Mouse (Mus musculus): ENCODE measurements around the gene Igfals. TPM values are rescaled to one million over a fixed set of nuclear protein-coding genes. Genes with fewer than 3 reads are reported as not detected.
A peak's percentile ranks its signal among the peaks of the same experiment; 100 is the strongest.

Igfals gene
- polyA plus RNA-seq, 1 experiment from 2014 or later = 0.17 TPM

DNA sequence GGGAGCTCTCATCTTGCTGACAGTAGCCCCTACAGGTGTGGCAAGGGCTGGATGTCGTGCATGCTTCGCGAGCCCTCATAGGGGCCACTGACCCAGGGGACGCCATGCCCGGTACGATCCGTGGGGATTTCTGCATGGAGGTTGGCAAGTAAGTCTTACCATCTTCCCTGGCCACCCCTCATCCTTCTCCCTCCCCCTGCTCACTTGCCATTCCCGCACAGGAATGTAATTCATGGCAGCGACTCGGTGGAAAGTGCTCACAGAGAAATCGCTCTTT is 31.1 kb downstream of the Igfals start:
- Histone ChIP-seq H3K27me3 (no peaks in the 10 kb centered on the region), H3K27ac (0 out of 2 replicates have a peak overlapping the region, but pooled peaks have one; percentile 84), H3K4me3 (peak overlapping the region; percentile 92), H3K9ac (peak overlapping the region; percentile 92), H3K4me2 (peak overlapping the region; percentile 99), H3K9me3 (replicated peaks) (no peaks in the 10 kb centered on the region), H3K36me3 (ENCODE audit: poor library complexity, severe bottlenecking) (peaks cover 68% of the 10 kb centered on the region), H3K4me1 (peaks cover 46% of the 10 kb centered on the region)
- 28% methylated on average over 11 of the region's 11 CpGs for WGBS
- no peak for ATAC-seq

DNA sequence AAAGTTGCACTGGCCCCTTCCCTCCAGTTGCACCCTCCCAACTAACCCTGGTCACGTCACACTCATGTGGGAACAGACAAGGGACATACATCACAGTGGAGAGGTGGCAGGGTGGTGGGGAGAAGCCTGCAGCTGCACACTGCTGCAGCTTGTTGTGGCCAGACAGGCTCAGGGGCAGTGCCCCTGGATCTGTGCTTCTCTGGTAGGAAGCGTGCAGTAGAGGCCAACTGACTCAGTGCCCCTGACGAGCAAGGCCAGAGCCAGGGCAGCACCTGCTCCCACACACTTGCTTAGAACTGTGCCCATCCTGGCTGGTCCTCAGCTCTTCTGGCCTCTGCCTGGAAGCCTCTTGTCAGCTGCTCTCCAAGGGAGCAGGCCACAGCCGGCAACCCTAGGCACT is 31.8 kb downstream of the Igfals start:
- H3K4me1 ChIP-seq = peaks cover 46% of the 10 kb centered on the region
- no peak for ATAC-seq
- H3K36me3 ChIP-seq (ENCODE audit: poor library complexity, severe bottlenecking) = peaks cover 68% of the 10 kb centered on the region
- H3K4me2 ChIP-seq = peak overlapping the region; percentile 99
- H3K9ac ChIP-seq = peak overlapping the region; percentile 92
- H3K27me3 ChIP-seq = no peaks in the 10 kb centered on the region
- H3K4me3 ChIP-seq = peak overlapping the region; percentile 92
- 78% methylated on average over 4 of the region's 4 CpGs for WGBS
- H3K9me3 ChIP-seq (replicated peaks) = no peaks in the 10 kb centered on the region
- no peak overlapping the region for H3K27ac ChIP-seq

DNA sequence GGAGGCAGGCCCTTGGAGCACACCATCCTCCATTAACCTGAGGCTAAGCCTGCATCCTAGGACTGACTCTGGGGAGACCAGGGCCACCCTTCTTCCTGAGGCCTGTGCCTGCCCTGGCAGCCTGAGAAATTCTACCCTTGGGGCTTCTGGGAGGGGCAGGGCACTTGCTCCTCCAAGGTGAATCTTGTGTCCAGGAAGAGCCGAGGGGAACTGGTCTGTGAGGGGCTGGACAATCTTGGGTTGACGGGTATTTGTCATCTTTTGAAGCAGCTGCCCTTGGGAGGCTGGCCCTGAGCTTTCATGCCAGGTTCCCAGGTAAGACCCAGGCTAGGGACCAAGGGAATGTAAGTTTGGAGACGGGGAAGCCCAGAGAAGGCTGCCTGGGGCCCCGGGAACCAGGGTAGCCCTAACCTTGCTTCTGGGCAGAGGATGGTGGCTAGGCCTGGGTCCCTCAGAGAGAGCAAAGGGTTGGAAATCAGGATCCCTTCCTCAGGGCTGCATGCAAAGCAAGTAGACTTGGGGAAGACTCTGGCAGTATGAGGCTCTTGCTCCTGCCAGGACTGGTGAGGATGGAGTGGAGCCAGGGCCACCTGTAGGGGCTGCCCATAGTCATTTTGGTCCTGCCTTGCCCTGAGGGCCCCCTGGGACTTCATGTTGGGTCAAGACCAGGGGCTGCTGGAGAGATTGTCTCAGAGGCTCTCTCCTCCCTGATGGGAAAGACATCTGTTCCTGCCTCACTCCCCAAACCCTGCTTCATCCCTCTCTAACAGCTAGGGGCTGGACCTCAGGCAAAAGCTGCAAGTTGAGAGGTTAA is 32.5 kb downstream of the Igfals start:
- Histone ChIP-seq H3K4me1 (peaks cover 44% of the 10 kb centered on the region), H3K27me3 (no peaks in the 10 kb centered on the region), H3K4me3 (no peak overlapping the region; the same call in 1 of the 2 replicates), H3K36me3 (ENCODE audit: poor library complexity, severe bottlenecking) (peaks cover 68% of the 10 kb centered on the region), H3K9ac (0 out of 2 replicates have a peak overlapping the region, but pooled peaks have one; percentile 92), H3K27ac (no peak overlapping the region), H3K4me2 (no peak overlapping the region; the same call in 1 of the 2 replicates), H3K9me3 (replicated peaks) (no peaks in the 10 kb centered on the region)
- ATAC-seq = no peak
- 83% methylated on average over 4 of the region's 4 CpGs for WGBS

DNA sequence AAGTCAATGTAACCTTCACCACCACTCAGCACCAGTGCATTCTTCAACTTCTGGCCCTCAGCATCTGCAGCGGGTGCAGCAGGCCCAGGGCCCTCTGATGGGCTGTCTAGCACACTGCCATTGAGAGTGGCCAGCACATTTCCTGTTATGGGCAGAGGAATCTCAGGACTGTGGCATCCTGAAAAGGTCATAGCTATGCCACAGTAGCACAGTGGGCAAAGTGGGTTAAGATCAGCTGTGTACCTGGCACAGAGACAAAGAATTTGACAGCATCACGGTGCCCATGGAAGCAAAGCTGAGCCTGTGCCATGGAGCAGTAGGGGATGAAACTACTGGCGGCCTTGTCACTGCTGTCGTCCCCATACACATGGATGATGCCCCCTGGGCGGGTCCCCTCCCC is 33.4 kb downstream of the Igfals start:
- 85% methylated on average over 5 of the region's 5 CpGs for WGBS
- Histone ChIP-seq H3K9ac (no peak overlapping the region), H3K27ac (no peak overlapping the region), H3K36me3 (ENCODE audit: poor library complexity, severe bottlenecking) (peaks cover 72% of the 10 kb centered on the region), H3K4me1 (peaks cover 35% of the 10 kb centered on the region), H3K9me3 (replicated peaks) (no peaks in the 10 kb centered on the region), H3K4me3 (no peak overlapping the region), H3K4me2 (no peak overlapping the region), H3K27me3 (no peaks in the 10 kb centered on the region)
- ATAC-seq = no peak

DNA sequence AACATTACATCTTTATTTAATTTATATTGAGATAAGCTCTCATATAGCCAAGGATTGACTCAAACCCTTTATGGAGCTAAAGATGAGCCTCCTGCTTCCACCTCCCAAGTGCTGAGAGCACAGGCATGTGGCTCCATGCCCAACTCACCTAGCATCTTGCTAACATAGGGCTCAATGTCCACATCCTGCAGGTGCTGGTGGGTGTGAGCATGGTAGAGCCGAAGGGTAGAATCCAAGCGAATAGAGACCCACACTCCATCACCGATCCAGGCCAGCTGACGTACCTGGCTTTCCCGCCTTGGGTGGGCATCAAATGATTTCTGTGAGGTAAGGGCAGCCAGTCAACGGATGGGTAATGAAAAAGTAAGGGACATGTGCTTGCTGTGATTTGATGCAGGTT is 34.2 kb downstream of the Igfals start:
- no peak for ATAC-seq
- WGBS = 92% methylated on average over 6 of the region's 6 CpGs

DNA sequence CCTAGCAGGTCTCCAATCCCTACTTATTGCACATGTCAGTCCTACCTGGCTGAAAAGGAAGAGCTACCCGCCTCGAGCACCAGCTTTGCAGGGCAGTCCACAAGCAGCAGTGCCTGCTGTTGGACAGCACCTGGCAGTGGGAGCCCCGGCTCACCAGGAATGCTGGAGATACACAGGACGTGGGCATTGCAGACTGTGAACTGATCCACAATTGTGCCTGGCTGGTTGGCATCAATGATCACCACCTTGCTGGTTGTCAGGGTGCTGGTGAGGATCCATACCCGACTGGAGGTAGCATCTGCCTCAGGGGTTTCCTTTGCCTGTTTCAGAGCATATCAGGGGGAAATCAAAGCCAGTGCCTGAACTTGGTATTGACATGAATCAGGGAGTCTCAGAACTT is 36.3 kb downstream of the Igfals start:
- H3K27ac ChIP-seq = no peak overlapping the region
- WGBS = 90% methylated on average over 5 of the region's 5 CpGs
- no peak overlapping the region for H3K4me2 ChIP-seq
- no peak overlapping the region for H3K4me3 ChIP-seq
- no peak overlapping the region for H3K9ac ChIP-seq
- no peaks in the 10 kb centered on the region for H3K9me3 ChIP-seq (replicated peaks)
- peaks cover 100% of the 10 kb centered on the region for H3K36me3 ChIP-seq (ENCODE audit: poor library complexity, severe bottlenecking)
- peaks cover 11% of the 10 kb centered on the region for H3K4me1 ChIP-seq
- no peak for ATAC-seq
- no peaks in the 10 kb centered on the region for H3K27me3 ChIP-seq

More for the DNA sequence above, 34.2 kb downstream of the Igfals start:
- no peaks in the 10 kb centered on the region for H3K9me3 ChIP-seq (replicated peaks)
- H3K4me3 ChIP-seq = no peak overlapping the region
- H3K27ac ChIP-seq = no peak overlapping the region
- peaks cover 80% of the 10 kb centered on the region for H3K36me3 ChIP-seq (ENCODE audit: poor library complexity, severe bottlenecking)
- H3K9ac ChIP-seq = no peak overlapping the region
- no peaks in the 10 kb centered on the region for H3K27me3 ChIP-seq
- H3K4me2 ChIP-seq = no peak overlapping the region
- peaks cover 30% of the 10 kb centered on the region for H3K4me1 ChIP-seq

DNA sequence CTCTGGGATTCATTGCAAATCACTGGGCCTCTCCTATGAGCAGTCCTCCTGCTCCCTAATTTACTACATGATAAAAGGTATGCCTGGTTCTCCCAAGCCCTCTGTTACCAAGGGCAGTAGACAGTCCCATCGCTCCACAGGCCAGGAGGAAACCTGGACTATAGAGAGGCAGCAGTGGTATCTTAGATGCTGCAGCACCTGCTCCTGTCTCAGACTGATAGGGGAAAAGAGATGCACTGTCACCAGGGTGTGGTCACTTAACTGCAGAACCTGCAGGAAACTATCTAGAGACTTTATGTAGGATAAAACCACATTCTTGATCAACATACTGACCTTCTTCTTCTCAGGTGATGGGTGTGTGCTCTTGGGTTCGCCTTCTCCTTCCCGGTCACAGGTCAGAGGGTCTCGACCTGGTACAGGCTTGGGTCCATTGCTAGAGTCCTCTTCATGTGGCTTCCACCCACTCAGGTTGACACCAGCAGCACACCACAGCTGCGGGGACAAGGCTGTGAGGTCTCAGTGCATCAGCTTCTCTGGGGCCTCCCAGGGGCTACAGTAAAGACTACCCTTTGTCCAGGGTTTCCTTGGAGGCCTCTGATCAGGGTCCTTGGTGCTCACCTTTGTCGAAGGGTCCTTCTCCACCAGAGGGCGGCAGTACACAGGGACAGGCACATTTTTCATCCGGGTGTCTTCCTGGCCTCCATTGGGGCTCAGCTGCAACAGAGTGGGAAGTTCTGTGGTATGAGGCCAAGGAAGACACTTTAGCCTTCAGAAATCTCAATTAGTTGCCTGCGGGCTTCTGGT is 37.1 kb downstream of the Igfals start:
- peaks cover 4% of the 10 kb centered on the region for H3K4me1 ChIP-seq
- no peak for ATAC-seq
- no peak overlapping the region for H3K4me3 ChIP-seq
- H3K9ac ChIP-seq = no peak overlapping the region
- no peak overlapping the region for H3K4me2 ChIP-seq
- H3K36me3 ChIP-seq (ENCODE audit: poor library complexity, severe bottlenecking) = peaks cover 100% of the 10 kb centered on the region
- WGBS = 69% methylated on average over 9 of the region's 9 CpGs
- no peaks in the 10 kb centered on the region for H3K9me3 ChIP-seq (replicated peaks)
- no peaks in the 10 kb centered on the region for H3K27me3 ChIP-seq
- no peak overlapping the region for H3K27ac ChIP-seq

DNA sequence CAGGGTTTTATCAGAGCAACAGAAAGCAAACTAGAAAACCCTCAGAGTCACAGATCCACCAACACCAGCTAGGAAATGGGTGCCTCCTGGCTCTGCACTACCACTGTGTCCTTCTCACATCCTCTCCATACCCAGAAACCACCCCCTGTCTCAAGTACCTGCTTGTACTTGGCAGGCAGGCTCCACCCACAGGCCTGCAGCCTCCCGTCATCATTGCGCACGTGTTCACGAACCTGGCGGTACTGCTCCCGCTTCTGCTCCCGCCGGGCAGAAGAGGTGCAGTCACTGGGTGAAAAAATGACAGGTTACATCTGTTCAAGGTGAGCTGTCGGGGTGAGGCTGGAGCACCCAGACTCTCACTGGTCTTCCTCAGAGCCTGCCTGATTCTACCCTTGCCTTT is 38.0 kb downstream of the Igfals start:
- Histone ChIP-seq H3K27me3 (no peaks in the 10 kb centered on the region), H3K9ac (no peak overlapping the region), H3K36me3 (ENCODE audit: poor library complexity, severe bottlenecking) (peaks cover 100% of the 10 kb centered on the region), H3K4me2 (no peak overlapping the region), H3K27ac (no peak overlapping the region), H3K9me3 (replicated peaks) (no peaks in the 10 kb centered on the region), H3K4me3 (no peak overlapping the region), H3K4me1 (no peaks in the 10 kb centered on the region)
- ATAC-seq = no peak
- WGBS = 94% methylated on average over 9 of the region's 9 CpGs

DNA sequence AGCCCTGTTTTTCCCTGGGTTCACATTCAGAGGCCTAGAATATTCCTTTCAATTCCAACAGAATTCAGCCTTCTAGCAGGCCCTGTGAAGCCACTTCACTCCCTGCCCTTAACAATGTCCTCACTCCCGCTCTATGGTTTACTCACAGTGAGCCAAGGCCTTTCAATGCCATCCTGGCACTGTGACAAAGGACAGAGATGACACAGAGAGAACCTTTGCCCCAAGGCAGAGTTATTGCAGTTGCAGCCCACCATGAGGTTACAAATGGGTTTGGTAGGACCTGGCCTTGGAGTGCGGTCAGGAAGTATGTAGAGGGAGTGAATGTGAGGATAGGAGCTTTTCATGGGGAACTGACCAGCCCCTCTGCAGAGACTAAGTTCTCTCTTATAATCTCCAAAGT is 41.8 kb downstream of the Igfals start:
- Histone ChIP-seq H3K4me3 (no peak overlapping the region), H3K4me2 (no peak overlapping the region), H3K9me3 (replicated peaks) (no peaks in the 10 kb centered on the region), H3K9ac (no peak overlapping the region), H3K27ac (no peak overlapping the region), H3K4me1 (no peaks in the 10 kb centered on the region), H3K36me3 (ENCODE audit: poor library complexity, severe bottlenecking) (peaks cover 100% of the 10 kb centered on the region), H3K27me3 (no peaks in the 10 kb centered on the region)
- ATAC-seq = no peak
- WGBS = 93% methylated on average over 2 of the region's 2 CpGs

DNA sequence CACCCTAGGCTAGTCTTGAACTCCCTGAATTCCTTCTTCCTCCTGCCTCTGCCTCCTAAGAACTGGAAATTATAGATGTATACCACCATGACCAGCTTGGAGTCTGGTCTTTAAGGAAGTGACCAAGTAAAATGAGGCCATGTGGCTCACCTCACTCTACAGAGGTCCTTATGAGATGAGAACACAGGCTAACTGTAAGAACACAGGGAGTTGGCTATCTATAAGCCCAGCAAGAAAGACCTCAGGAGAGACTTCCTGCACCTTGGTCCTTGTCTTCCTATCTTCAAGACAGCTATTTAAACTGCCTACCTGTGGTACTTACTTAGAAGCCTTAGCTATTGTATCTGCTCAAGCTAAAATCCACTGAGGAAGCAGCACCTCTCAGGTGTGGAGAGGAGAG is 48.2 kb downstream of the Igfals start:
- H3K9me3 ChIP-seq (replicated peaks) = no peaks in the 10 kb centered on the region
- H3K9ac ChIP-seq = no peak overlapping the region
- no peak overlapping the region for H3K4me3 ChIP-seq
- peaks cover 98% of the 10 kb centered on the region for H3K36me3 ChIP-seq (ENCODE audit: poor library complexity, severe bottlenecking)
- H3K4me2 ChIP-seq = no peak overlapping the region
- no peaks in the 10 kb centered on the region for H3K4me1 ChIP-seq
- no peak for ATAC-seq
- no peaks in the 10 kb centered on the region for H3K27me3 ChIP-seq
- H3K27ac ChIP-seq = no peak overlapping the region

DNA sequence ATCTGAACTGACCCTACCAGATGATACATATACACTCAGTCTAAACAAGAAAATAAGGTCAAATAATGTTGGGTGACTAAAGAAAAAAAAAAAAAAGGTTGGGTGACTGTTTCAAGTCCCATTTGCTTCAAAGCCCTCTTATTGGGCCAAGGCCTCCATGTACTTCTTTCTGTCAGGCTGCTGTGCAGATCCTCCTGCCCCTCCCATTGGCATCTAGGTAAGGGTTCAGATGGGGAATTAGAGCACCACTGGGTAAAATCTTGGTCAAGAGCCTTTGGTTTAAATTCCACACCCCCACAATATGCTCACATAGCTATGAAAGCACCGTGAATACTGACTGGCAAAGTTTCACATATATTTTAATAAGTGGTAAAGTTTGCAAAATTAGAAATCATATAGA is 57.4 kb downstream of the Igfals start:
- ATAC-seq = no peak
- Histone ChIP-seq H3K36me3 (ENCODE audit: poor library complexity, severe bottlenecking) (peaks cover 97% of the 10 kb centered on the region), H3K9me3 (replicated peaks) (no peaks in the 10 kb centered on the region), H3K4me2 (no peak overlapping the region), H3K4me3 (no peak overlapping the region), H3K27ac (no peak overlapping the region), H3K27me3 (no peaks in the 10 kb centered on the region), H3K4me1 (no peaks in the 10 kb centered on the region), H3K9ac (no peak overlapping the region)
- 96% methylated on average over 1 of the region's 1 CpGs for WGBS

DNA sequence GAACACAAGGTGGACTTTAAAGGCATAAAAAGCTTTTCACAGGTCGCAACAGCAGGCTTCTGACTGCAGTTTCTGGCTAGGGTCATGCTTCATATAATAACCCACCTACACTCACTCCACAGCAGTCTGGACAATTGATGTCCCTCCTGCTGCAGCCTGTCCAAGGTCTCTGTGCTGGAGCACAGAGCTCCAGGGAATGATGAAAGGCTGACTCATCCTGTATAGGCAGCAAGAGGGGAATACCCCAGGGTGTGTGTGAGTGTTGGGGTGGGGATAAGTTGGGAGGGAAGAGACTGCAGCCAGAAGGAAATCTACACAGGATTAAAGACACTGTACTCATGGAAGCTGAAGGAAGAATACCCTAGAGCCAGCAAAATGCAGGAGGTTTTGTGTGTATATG is 63.7 kb downstream of the Igfals start:
- no peak overlapping the region for H3K4me3 ChIP-seq
- no peaks in the 10 kb centered on the region for H3K27me3 ChIP-seq
- H3K4me2 ChIP-seq = no peak overlapping the region
- H3K9me3 ChIP-seq (replicated peaks) = no peaks in the 10 kb centered on the region
- H3K4me1 ChIP-seq = peaks cover 12% of the 10 kb centered on the region
- H3K36me3 ChIP-seq (ENCODE audit: poor library complexity, severe bottlenecking) = peaks cover 46% of the 10 kb centered on the region
- H3K9ac ChIP-seq = no peak overlapping the region
- WGBS = 86% methylated on average over 1 of the region's 1 CpGs
- H3K27ac ChIP-seq = no peak overlapping the region
- ATAC-seq = no peak
